Mouse (Mus musculus): ENCODE measurements around the gene Gm20824. TPM values are rescaled to one million over a fixed set of nuclear protein-coding genes. Genes with fewer than 3 reads are reported as not detected.

The Gm20824 gene
- polyA plus RNA-seq (2012; rRNA removed): not detected in 2 replicates

DNA sequence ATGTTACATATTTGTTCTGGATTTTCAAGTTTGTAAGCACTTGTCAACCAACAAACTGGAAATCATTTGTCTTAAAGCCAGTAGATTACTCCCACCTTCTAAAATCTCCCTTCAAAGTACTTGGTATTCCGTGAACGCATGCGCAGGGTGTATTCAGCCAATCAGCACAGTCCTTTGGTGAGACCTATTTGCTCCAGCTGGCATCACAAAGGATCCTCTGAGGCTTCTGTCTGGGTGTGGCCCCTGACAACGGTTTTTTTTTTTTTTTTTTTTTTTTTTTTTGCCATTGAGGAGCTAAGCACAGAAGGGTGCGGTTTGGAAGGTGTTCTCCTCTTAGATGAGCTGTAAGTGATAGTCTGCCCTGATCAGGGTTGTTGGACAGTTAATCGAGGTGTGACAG is at the start of gene Gm20824:
Gene Gm20824 (plus strand): TSS at position 301 of the 400 bp plus-strand sequence.

Other genes starting within 250 kb of the Gm20824 start
- not detected in 2 replicates for gene Gm20825, start 186.4 kb upstream of the Gm20824 start, polyA plus RNA-seq (2012; rRNA removed)